Mouse (Mus musculus): ENCODE data around the gene Gcgr.
A peak's percentile ranks its signal among the peaks of the same experiment; 100 is the strongest.

GRCm38 (mm10) chr11:120525959-120526358, 4.5 kb upstream of the Gcgr start:
- TF ChIP-seq POLR2A (IDR thresholded peaks at IDR 0.05; ENCODE audit: control insufficient read depth in 1 of 2, insufficient read depth in 1 of 2, low read depth in 1 of 2, low read length in 2 of 2, poor library complexity in 1 of 2) (peak in 1 of 2 experiments; percentile 84; a peak in 2 of 4 replicates), CTCF (IDR thresholded peaks at IDR 0.05 in 2 of 3, conservative IDR thresholded peaks at IDR 0.05 in 1 of 3; ENCODE audit: control insufficient read depth in 1 of 3, insufficient read depth in 1 of 3, low read depth in 2 of 3, low read length in 3 of 3, poor library complexity in 1 of 3, severe bottlenecking in 1 of 3) (no peak), POLR2AphosphoS5 (IDR thresholded peaks at IDR 0.05; ENCODE audit: borderline replicate concordance, low read depth, low read length) (no peak), USF1 (IDR thresholded peaks at IDR 0.05; ENCODE audit: low read depth, low read length) (no peak), ZMIZ1 (IDR thresholded peaks at IDR 0.05; ENCODE audit: low read depth, low read length) (peak; percentile 86), TBP (IDR thresholded peaks at IDR 0.05; ENCODE audit: low read depth, low read length) (peak; percentile 92), CHD2 (IDR thresholded peaks at IDR 0.05; ENCODE audit: low read length) (peak; percentile 69), ELF1 (IDR thresholded peaks at IDR 0.05; ENCODE audit: low read depth, low read length) (peak; percentile 93)

All from MEL (cell line).